Mouse (Mus musculus): Measurements from ENCODE around the gene Olfm2.

GRCm38 (mm10) chr9:20758896-20759295 is 12.7 kb upstream of the Olfm2 start:
- no peak for TF ChIP-seq CTCF (IDR thresholded peaks at IDR 0.05; ENCODE audit: low read depth)
- no peak for TF ChIP-seq EP300 (IDR thresholded peaks at IDR 0.05; ENCODE audit: low read depth)
